Mouse (Mus musculus) thymus, postnatal 10 days (tissue): Measurements from ENCODE around the gene Rbm33.

ENCODE experiments used
- DNase-seq, 2 experiments: peaks; one replicate each; pipeline ENCODE4 v3.0.0; 2021; ENCODE audit warnings: low spot score in 2 of 2

Gene Rbm33

DNA sequence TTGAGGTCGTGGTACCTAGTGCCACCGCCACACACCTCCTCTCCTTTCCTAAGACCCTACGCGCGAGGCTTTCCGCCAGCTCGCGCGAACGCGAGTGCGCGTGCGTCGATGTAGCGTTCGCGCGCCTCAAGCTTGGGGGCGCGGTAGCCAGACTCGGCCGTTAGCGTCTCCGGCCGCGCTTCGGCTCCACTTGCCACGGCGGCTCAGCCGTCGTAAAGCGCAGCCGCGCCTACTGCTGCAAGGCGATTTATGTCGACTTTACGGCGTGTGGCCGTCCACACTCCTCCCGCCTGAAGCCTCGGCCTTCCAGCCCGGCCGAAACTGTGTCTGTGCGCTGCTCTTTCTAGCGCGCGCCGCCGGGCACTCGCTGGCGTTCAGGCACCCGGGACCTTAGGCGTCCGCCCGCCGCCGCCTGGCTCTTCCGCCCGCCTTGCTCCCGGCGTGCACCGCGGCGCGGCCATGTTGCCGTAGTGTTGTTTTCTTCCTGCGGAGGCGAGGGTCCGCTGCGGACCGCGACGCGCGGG is at the start of gene Rbm33:
Gene Rbm33 (plus strand): TSS at position 400 of the 524 bp plus-strand sequence.
- peak; percentile 65 to 77 for DNase-seq

DNA sequence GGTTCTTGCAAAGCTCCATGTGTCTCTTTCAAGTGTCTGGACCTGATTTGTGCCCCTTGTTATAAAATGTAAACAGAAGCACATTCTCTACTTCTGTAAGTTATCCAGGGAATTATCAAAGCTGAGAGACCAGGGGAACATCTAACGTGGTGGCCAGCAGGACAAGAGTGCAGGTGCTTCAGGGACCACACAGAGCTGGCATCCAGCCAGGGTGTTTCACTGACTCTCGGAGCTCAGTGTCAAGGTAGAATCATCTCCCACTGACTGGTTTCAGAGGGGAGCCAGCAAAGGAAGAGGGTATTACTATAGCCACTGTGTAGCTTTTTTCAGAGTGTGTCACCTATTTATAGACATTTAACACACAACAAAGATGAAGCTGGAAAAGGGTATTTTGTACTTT is 49.3 kb upstream of the Rbm33 start:
- no peak for DNase-seq

- peak; percentile 9 to 11 for DNase-seq
These were observed 47.4 kb upstream of the Rbm33 start for GRCm38 (mm10) chr5:28269469-28269991.

DNA sequence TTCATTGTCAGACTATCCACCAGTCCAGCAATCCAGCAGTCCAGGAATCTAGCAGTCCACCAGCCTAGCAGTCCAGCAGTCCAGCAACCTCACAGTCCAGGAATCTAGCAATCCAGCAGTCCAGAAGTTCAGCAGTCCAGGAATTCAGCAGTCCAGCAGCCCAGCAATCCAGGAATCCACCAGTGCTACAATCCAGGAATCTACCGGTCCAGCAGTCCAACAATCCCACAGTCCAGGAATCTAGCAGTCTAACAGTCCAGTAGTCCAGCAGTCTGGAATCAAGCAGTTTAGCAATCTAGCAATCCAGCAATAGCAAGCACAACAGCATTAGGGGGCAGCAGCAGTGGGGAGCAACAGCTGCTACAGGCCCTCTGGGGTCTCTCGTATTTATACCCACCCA is 44.1 kb upstream of the Rbm33 start:
- DNase-seq = no peak

DNA sequence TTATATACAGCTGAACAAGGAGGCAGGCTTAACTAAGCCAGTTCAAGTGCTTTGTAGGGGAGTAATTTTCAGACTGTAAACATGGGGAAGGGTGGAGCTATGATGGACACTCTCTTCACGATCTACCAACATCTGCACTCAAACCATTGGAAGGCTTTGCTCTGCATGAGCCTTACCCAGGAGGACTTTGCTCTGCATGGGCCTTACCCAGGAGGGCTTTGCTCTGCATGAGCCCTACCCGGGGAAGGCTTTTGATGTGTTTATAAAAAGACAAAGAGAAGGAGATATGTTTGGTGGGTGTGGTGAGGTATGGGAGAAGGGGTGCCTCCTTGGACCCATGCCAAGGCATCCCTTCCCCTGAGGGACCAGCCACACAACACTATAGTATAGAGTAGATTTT is 39.6 kb upstream of the Rbm33 start:
- DNase-seq = no peak

DNA sequence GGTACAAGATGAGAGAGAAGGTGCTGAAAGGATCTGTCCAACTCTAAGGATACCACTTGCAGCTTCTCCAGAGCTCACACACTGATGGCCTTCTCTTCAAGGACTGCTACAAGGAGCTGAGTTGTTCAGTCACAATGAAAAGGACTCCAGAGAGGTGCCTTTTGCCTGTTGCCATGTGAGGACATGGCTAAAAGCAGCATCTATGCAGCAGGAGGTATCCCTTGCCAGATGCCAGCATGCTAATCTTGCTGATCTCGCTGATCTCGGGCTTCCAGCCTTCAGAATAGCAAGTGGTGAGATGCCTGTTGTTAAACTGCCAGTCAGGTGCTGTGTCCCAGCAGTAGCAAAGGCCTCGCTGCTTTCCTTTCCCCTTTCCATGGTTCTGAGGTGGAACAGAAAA is 27.8 kb upstream of the Rbm33 start:
- no peak for DNase-seq

GRCm38 (mm10) chr5:28290630-28291029 is 26.3 kb upstream of the Rbm33 start:
- DNase-seq = no peak

DNA sequence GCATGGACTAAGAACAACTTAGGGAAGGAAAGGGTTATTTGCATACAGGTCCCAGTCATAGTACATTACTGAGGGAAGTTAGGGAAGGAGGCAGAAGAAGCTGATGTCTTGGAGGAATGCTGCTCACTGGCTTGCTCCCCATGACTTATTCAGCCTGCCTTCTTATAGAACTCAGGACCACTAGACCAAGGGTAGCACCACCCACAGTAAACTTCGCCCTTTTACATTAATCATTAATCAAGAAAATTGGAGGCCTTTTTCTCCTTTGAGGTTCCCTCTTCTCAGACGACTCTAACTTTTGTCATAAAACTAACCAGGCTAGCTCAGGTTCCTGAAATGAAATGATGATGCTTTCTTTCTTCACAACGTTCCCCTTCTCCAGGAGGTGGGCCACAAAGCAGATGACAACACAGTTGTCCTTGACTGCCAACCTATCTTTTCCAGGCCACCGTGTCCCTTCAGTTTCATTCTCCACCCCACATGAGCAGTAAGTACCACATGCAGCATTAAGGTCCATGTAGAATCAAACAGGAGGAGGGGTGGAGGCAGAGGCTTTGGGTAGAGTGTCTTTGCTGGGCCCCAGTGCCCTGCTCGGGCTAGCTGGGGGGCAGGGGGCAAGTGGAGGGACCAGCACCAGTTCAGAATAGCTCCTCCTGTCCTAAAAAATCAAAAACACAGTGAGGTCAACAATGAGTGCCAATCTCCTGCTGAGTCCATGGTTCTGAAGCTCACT is 25.6 kb upstream of the Rbm33 start:
- no peak for DNase-seq

- no peak for DNase-seq
These were observed 24.6 kb upstream of the Rbm33 start for GRCm38 (mm10) chr5:28292281-28292680.

DNA sequence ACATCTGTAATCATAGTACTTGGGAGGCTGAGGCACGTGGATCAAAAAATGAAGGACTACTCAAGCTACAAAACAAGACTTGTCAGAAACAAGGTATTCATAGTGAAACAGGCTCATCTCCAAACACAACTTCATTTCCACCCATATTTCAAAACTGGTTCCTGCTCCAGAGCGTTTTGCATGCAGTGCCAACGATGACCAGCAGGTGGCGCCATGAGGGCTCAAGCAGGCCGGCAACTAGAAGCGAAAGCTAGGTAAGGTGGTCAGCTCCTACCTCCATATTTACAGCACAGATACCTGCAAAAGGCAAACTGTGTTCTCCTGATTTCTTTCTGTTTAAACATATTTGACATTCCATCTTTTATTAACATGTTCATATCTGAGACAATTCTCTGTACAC is 22.9 kb upstream of the Rbm33 start:
- DNase-seq = peak; percentile 50 to 87

GRCm38 (mm10) chr5:28298161-28298560 is 18.8 kb upstream of the Rbm33 start:
- no peak for DNase-seq

- no peak for DNase-seq
These were observed 18.2 kb upstream of the Rbm33 start for GRCm38 (mm10) chr5:28298693-28299092.

GRCm38 (mm10) chr5:28299346-28299745 is 17.6 kb upstream of the Rbm33 start:
- no peak for DNase-seq

DNA sequence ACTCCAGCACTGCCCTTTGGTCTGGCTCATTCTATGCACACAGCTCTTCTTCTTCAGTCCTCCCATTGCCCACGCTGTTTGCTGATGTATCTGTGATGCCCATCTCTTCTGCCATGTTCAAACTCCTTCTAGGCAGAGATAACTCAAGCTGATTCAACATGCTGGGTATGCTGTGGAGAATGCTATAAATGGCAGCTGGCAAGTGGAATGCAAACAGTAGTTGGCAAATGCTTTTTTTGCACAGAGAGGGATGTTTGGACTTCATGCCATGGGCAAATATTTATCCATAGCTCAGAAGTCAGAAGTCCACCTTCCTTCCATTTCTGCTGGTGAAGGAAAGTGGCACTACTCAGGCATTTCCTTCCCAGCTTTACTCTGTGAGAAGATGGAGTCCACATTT is 14.2 kb upstream of the Rbm33 start:
- no peak for DNase-seq

DNA sequence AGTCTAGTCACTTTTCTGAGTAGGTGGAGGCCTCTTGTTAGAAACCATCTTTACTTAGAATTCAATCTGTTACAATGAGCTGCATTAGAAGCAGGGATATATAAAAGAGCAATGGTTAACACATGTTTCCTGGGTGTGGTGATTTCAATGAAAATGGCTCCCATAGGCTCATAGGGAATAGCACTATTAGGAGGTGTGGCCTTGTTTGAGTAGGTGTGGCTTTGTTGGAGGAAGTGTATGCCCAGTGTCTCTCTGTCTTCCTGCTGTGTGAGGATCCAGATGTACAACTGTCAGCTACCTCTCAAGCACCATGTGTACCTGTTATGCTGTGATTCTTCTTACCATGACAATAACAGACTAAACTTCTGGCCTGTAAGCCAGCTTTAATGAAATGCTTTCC is 12.4 kb upstream of the Rbm33 start:
- DNase-seq = no peak

GRCm38 (mm10) chr5:28315526-28315925 is 1.4 kb upstream of the Rbm33 start:
- DNase-seq = peak; percentile 9 to 26

DNA sequence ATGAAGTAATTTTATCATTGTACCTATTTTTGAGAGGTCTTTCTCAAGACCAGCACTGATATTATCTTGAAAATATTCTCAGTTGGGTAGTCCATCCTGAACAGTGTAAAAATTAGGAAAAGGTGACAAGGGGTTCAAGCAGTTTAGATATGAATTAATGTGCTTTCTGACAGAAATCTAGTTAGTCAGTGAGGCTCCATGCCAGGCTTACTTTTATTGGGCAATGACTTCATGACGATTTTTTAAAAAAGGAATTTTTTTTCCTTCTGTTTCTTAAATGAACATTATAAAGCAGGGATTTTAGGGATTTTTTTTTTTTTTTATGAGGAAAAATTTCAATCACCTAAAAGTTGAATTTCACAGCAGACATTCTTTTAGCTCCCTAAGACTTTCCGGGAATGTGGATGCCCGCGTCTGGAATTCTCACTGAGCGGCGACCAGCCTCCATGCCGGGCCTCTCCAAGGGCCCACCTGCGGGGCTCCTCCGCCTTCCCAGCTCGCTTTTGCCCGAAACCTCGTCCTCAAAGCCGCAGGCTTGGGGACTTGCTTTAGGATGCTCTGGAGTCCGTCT is 685 bp upstream of the Rbm33 start:
- DNase-seq = no peak

DNA sequence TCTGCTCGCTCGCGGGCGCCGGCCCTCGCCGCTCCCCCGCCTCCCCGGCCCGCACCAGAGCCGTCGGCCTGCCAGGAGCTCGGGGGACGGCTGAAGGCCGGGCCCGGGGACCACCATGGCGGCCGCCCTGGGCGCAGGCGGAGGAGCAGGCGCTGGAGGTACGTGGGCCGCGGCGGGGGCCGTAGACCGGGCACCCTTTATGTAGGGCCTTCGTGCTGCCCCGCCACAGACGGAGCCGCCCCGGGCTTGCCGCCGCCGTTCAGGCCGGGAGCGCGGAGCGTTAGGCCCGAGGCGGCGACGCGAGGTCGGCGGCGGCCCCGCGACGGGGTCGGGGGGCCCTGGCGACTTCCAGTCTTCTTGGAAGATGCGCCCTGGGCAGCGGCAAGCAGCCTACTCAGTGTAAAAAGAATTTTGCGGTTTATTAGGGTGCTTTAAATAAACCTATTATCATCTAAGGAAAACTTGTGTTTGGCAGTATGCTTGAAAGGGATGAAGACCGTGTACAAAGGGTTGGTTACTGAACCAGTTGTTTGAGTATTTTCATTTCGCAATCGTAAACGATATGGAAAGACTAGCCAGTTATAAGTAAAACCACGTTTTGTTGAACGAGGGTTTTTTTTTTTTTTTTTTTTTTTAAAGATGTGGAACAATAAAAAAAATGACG is 464 bp downstream of the Rbm33 start:
- DNase-seq = no peak

DNA sequence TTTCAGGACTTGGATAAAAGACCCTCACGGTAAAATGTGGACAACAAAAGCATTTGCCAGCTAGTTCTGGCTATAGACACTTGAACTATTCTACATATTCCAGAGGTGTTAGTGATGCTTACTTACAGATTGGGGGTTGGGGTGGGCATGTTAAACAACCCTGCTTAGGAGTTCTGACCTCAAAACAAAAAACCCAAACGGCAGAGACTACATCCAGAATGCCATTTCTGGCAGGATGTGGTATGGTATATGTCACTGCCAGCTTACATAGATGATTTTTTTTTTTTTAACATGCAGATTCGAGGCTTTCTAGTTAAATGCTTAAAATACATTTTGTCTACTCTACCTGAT is 971 bp downstream of the Rbm33 start:
- DNase-seq = peak; percentile 12 to 34

- no peak for DNase-seq
These were observed 1.8 kb downstream of the Rbm33 start for GRCm38 (mm10) chr5:28318671-28319070.

DNA sequence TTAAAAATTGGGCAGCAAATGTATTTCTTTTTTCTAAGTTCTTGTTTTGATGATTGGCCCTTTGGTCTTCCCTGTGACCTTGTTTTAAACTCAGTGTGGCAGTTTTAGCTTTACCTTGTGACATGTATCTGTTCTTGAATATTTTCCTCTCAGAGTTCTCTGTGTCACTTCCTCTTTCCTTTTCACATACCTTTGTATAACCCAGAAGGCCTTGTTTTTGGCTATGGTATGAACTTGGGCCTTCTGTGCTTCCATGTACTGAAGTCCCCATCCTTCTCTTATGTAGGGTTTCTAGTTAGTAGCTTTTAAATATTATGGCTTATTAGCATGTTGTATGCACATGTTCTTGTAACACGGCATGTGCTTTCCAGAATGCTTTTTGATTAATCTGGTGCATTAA is 4.8 kb downstream of the Rbm33 start:
- DNase-seq = no peak

DNA sequence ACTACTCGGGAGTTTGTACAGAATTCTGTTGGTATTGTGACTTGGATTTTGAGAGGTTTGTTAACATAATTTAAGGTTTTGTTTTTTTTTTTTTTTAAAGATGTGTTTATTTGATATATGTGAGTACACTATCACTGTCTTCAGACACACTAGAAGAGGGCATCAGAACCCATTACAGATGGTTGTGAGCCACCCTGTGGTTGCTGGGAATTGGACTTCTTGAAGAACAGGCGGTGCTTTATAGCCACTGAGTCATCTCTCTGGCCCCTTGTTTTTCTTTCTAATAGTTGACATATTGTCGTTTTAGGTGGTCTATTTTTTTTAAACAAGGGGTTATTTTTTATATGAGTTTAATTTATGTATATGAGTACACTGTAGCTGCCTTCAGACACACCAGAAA is 5.3 kb downstream of the Rbm33 start:
- DNase-seq = no peak

- no peak for DNase-seq
These were observed 6.9 kb downstream of the Rbm33 start for GRCm38 (mm10) chr5:28323822-28324221.
